Mouse (Mus musculus): ENCODE results near the gene Rcan1.
"Not testable (repeated sequence)": the region's sequence is repeated elsewhere in the genome, so short reads cannot be mapped to it uniquely, and the experiment has no call there.

The Rcan1 gene

DNA sequence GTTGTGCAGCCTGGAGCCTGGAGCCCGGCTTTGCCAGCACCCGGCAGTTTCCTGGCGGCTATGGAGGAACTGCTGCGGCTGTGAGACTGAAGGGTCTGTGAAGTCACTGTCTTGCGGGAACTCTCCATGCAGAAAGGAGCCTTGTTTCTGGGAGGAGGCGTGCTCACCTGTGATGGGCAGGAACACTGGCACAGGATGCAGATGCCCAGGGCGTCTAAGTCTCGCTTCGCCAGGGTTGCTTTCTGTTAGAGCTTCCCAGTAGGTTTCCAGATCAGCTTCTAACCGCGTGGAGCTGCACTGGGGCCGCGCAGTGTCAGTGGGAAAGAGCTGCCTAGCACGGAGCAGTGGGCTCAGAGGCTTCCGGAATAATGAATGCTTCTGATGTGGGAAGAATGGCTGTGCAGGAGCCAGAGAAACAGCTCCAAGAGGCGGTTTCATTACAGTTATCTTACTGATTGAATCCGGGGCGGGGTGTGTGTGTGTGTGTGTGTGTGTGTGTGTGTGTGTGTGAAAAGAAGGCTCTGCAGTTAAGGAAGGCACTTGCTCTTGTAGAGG lies 35.2 kb downstream of the Rcan1 start:
- DNase-seq (ENCODE audit: low spot score in 2 of 2): no peak

DNA sequence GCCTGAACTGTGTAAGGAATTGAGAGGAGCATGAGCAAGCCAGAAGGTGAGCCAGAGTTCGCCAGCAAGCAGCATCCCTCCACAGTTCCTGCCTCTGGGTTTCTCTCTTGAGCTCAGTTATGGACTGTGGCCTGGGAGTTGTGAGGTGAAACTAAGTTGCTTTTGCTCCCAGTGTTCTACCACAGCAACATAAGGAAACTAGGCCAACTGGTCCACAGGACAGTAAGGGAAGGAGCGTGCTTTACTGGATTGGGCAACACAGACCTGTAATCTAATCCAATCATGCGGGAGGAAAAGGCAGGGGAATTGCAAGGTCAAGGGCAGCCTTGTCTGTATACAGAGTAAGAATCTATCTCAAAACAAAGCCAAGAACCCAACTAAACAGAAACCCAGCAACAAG lies 37.5 kb downstream of the Rcan1 start:
- no peak for DNase-seq (ENCODE audit: low spot score in 2 of 2)

DNA sequence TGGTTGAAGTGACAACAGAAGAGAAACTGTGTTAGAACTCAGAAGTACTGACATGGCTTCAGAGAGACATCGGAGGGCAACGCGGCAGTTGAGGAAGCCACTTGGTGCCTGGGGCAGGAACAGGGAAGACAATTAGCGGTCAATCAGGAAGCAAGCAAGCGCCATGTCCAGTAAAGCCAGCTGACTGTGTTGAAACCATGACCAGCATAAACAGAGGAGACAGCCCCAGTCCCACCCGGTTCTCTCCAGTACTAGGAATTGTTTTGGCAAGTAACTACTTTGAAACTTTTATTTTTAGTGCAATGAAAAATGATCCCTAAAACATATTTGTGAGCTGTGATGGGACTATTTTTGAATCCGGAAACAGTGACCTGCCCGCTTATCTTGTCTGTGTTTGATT lies 39.9 kb downstream of the Rcan1 start:
- DNase-seq (ENCODE audit: low spot score in 2 of 2): no peak

DNA sequence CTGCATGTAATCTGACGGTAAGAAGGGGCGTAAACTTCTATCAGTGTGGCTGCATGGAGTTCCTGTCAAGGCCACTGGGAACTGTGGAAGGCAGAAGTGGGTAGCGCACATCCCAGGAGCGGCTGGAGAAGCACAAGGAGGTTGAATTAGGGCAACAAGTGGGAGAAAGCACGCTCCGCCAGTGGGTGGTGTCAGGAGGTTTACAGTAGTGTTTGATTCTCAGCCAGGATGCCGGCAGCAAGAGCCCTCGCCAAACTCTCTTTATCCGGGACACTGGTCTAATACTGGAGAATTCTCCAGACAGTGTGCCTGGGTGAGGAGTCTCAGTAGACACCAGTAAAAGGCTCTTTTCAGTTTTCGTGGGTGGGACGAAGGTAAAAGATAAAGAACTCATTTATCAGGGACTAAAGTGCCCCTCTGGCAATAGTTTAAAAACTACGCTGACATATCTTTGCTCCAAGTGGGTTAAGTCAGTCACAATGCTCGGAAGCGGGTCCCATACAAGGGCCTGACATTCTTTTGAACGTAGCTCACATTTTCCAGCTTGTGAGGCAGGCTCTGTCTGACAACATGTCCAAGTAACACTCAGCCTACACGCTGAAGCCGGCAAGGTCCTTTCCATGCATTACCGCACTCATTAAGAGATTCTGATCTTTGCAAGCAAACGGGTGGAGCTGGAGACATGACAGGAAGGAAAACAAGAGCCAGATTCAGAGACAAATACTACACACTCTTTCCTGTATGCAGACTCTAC lies 42.3 kb downstream of the Rcan1 start:
- DNase-seq (ENCODE audit: low spot score in 2 of 2): no peak

DNA sequence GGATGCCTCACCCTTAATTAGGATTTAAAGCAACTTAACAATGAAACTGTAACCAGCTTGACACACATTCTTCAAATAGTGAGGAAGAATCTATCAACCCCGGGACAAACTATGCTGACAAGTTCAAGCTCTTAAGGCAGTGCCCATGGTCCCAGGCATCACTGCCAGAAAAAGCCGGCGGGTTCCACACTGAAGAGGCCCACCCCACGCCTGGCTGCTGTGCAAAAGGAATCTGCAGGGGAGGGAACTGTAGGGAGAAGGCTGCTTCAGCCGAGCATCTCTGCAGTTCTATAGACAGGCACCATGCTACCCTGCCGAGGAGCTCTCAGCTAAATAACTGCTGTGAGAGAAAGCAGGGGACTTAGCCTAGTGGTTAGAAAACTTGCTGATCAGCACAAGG lies 44.0 kb downstream of the Rcan1 start:
- no peak for DNase-seq (ENCODE audit: low spot score in 2 of 2)

DNA sequence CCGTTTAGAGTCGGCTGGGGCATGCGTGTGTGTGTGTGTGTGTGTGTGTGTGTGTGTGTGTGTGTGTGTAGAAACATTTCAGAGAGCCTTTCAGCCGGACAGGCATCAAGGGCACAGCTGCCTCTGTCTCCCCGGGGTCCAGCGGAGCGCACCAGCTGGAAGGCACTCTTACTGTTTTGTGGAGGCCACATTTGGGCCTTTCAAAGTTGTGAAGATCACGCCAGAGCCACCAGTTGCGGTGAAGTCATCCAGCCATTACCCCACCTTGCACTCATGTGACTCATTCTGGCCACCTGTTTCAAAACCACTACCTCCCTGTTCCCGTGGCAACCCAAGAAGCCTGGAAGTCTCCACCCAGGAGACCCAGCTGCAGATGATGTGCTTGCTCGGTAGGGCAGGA lies 44.8 kb downstream of the Rcan1 start:
- peak in 1 of 2 experiments; percentile 9 for DNase-seq (ENCODE audit: low spot score in 2 of 2)

DNA sequence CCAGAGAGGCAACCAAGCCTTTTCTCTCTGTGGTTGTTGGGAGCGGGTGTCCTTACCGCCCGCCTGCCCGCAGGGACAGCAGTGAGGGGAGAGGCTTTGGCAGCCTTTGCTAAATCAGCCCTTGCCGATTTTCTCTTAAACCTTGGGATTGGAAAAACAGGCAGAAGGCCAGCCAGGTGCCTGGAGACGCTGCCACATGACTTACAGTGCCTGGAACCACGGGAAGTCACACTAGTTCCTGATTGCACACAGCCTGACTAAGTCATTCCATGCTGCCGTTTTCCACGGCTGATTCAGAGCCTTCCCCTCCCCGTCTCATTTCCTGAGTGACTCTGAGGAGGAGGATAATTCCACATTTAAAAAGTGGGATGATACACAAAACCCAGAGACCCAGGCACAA lies 47.3 kb downstream of the Rcan1 start:
- DNase-seq (ENCODE audit: low spot score in 2 of 2): no peak

DNA sequence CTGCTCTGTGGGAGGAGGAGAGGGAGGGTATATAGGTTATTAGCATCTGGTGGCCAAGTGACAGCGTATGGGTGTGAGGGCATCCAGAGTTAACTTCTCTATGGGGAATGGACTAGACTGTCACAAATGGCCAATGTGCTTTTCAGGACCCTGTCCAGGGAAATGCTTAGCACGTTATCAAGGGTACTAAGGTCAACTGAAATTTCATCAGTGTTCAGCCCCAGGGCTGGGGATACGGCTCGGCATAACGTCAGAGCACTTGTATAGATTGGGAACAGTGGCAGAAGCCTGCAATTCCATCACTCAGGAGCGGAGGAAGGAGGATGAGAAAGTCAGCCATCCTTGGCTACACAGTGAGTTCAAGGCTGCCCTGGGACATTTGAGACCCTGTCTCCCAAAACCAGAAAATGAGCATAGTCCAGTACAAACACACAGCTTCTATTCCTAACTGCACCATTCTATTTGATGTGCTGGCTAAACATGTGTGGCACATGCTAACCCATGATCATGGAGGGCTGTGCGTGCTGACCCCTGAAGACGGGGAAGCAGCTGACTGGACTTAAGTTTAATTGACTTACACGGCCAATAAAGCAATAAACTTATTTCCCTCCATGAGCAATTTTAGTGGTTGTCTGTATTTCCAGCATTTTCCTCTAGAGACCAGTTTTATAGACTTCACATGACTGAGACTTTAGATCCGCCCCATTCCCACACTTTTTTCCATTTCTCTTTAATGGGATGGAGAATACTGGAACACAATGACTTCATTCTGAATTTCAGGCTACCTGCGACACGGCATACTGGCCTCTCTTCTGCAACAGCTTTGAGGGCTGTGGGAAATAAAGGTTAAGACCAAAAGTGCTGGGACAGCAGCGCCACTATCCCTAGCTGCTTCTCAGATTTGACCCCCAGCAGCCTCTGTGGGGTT lies 48.0 kb downstream of the Rcan1 start:
- DNase-seq (ENCODE audit: low spot score in 2 of 2): no peak

DNA sequence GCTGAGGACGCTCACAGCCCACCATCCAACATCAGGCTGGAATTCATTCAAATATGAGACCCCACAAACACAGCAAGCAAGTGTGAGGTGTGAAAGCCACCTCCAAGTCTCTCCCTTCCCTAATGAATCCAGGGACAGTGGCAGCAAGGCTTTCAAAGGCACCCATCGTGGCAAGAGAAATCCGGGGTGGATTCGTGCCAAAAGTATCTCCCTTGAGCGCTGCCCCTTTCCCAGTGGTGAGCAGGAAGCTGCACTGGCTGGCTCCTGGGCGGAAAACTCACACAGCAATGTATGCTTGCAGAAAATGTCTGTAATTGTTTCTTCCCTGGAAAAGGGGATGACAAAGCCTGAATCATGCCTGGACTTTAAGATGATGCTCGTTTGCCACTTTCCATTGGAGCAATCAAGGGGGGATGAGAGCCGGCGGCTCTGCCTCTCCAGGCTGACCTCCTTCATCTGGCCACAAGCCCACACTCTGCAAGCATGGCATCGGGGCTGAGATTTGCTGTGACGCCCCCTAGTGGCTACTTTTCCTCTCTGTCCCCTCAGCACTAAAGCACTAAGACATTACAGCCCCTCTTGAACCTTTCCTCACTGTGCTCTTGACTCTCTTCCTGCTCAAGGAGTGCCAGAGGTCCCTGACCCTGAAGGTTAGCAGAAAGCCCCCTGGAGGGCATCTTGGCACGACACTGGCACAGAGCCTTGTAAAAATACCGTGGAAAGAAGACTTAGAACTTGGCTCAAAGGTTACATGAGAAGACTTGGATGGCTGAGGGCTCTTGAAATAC lies 49.3 kb downstream of the Rcan1 start:
- DNase-seq (ENCODE audit: low spot score in 2 of 2): no peak

DNA sequence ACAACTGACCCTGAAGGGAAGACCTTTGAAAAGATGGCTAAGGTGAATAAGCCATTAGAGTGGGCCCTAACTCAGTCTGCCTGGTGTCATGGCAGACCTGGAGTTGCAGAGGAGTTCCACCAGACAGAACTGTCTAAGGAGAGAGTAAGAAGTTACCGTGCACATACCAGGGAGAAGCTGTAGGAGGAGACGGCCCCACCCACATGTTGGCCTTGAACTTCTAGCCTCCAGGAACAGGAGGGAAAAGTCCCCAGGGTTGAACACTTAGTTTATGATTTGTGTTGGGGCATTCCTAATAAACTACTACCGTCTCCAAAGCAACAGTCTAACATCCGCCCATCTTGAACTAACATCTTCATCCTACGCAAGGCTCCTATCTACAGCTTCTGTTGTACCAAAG lies 50.0 kb downstream of the Rcan1 start:
- DNase-seq (ENCODE audit: low spot score in 2 of 2): no peak

DNA sequence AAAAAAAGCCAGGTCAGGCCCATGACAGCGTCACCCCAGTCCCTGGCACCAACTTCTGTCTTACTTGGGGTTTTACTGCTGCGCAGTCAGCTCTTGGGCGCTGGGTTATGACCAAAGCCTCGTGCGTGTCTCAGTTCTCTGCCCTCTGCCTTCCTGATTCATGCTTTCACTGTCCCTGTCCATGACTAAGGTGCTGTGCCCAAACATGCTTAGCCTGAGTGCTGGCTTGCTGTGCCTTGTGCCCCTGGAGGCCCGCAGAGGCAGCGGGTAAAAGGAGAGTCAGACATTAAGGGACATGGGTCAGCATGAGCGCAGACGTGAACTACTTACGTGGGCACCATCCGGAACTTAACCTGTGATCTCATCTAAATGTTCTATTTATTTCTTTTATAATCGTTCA lies 51.6 kb downstream of the Rcan1 start:
- peak in 1 of 2 experiments; percentile 70 for DNase-seq (ENCODE audit: low spot score in 2 of 2)

DNA sequence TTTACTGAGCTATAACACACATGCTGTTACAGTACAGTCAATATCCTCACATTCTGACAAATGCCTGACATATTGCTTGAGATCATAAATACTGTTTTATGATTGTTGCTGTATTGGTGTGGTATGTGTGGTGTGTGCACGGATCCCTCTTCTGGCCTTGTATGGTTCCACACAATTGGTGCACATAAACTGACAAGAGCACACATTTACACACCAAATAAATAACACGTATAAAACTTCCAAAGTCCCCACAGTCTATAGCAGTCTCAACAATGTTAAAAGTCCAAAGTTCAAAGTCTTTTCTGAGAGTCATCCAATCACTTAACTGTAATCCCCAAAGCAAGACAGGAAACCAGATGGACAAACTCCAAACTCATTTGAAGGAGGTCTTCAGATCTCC lies 53.4 kb downstream of the Rcan1 start:
- no peak for DNase-seq (ENCODE audit: low spot score in 2 of 2)

DNA sequence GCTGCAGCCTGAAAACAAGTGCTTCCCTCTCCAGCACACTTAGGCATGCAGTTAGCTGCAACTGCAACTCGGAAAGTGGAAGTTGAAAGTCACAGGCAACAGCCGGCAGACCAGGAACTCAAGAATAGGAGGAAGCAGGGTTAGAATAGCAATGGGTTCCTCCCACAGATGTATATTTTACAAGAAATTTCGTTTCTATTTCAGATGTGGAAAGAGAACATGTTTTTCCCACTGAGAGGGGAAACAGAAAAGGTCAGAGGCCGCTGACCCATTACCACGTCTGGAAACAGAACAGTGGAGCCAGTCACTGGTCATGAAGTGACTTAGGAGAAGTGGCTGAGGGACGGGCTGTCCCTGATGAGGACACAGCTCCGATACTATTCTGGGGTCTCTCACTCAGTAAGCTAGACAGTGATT lies 55.0 kb downstream of the Rcan1 start:
- DNase-seq (ENCODE audit: low spot score in 2 of 2): no peak

DNA sequence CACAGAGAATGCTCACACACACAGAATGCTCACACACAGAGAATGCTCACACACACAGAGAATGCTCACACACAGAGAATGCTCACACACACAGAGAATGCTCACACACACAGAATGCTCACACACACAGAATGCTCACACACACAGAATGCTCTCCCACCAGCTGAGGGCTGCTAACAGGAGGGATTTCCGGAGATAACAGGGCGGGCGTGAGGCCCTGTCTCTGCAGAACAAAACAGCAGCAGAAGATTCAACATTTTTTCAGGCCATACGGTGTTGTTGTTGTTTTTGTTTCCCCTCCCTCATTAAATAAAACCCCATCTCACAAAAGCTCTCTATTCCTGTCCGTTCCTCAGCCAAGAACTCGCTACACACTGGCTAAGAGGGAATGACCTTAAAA lies 55.6 kb downstream of the Rcan1 start:
- not testable (repeated sequence) for DNase-seq (ENCODE audit: low spot score in 2 of 2)

DNA sequence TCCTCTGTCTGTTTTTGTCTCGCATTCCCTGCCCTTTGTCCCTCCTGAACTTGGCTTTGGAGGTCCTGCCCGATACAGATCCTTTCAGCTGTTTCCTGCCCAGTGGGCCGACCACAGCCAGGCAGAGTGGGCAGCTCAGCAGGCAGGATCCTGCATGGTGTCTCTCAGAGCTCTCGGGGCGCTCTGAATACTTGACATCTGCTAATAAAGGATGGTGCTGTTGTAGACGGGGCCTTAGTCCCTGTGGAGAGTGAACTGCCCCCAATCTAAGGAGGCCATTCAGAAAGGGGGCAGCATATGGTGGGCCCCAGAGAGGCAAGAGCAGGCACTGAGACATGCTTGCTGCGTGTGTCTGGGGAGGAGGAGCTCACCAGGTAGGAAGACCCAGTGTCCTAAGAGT lies 57.8 kb downstream of the Rcan1 start:
- DNase-seq (ENCODE audit: low spot score in 2 of 2): no peak

DNA sequence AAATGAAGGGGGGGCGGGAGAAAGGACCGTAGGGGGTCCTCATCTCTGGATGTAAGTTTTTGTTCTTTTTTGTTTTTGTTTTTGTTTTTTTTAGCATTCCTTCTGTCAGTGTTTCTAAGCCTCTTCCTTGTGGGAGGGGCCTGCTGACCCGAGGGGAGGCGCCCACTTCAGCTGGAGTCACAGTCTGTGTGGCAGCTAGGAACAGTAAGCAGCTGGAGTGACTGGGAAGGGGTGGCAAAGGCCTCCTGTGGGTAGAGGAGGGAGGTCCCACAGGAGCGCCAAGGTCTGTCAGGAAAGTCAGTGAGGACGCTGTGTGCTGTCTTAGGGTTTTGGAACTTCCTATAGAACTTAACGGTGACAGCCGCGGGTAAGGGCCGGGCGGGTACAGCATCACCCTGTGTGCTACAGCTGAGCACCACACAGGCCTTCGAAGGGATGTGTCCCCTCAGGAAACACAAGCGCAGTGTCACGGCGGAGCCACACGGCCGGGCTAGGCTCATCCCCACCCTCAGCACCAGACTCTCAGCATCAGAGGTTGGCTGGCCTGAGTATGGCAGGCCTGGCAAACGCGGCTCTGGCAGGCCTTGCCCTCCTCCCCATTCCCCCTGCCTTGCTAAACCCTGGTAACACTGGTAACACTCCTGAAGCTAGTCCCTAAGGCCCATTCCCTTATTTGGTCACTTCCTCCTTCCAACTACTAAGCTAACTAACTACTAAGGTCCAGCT lies 58.5 kb downstream of the Rcan1 start:
- no peak for DNase-seq (ENCODE audit: low spot score in 2 of 2)

DNA sequence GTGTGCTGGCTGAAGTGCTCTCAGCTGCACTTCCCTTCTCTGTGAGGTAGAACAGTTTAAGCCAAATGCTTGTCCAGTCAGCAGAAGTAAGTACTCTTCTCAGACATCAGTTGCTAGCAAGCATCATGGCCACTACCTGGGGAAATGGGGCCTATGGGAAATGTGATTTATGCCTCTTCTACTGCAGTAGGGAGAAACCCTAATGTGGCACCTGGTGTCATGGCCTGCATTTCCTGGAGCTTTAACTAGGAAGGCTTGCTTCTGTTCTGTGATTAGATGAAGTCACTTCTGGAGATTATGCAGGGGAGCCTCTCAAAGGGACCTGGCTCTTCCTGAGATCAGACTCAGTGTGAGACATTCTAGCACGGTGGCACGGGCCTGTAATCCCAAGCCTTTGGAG lies 60.3 kb downstream of the Rcan1 start:
- no peak for DNase-seq (ENCODE audit: low spot score in 2 of 2)

DNA sequence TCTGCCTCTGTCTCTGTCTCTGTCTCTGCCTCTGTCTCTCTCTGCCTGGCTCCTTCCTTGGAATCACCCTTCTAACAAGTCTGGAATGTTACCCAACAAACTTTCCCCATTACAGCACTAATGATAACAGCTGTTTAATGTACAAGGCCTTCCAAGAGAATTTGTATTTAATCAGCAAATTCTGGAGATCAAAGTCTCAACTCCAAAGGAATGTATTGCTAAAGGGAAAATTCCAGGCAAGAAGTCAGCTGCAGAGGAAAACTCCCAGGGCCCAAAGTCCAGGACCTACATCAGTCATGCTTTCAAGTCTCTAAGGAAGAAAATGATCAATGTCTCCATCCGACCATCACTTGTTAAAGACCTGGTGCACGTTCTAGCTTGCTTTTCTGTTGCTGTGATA lies 62.8 kb downstream of the Rcan1 start:
- DNase-seq (ENCODE audit: low spot score in 2 of 2): no peak

DNA sequence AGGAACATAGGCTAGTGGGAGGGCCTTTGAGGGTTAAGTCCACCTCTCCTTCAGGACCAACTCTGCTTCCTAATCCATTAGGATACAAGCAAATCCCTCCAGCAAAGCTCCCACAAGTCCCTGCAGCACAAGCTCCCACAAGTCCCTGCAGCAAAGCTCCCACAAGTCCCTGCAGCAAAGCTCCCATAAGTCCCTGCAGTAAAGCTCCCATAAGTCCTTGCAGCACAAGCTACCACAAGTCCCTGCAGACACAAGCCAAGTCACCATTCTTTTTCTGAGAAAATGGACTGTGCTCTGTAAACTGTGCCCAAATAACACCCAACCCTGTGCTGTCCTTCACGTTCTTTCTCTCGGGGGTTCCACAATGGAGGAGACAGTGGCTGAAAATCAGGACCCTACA lies 66.5 kb downstream of the Rcan1 start:
- no peak for DNase-seq (ENCODE audit: low spot score in 2 of 2)

DNA sequence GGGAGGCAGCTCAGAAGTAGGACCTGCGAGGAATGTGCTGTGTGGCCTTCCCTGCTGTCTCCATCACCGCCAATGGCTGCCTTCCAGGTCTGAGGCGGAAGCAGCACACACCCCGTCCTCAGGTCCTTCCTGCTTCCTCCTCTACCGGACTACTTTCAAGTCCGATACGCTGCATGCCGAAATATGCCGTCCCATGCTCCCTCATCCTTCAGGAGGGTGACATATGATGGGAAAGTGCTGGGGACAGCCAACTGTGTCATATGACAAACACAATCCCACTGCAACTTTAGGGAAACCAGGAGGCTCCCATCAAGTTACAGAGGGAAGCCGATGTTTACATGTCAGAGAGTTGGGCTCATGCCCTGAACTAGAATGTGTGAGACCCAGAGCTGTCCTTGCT lies 67.6 kb downstream of the Rcan1 start:
- DNase-seq (ENCODE audit: low spot score in 2 of 2): no peak

DNA sequence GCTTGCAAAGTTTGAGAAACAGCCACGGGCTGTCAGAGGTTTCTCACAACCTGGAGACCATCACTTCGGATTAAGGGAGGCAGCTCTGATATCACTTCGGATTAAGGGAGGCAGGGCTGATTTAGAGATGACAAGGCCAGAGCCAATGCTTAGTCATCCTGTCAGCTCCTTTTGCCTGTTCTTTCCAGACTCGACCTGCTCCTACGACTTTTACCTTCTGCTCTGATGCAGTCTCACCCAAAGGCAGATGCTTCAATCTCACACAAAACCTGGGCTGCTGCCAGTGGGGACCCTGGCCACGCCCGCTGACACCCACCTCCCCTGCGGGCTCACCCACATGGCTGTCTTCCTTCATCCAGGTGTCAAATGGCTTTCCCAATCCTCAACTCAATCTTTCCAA lies 68.5 kb downstream of the Rcan1 start:
- DNase-seq (ENCODE audit: low spot score in 2 of 2): peak; percentile 18 to 43

Measured in urinary bladder, postnatal 36 days (tissue).